Mouse (Mus musculus) olfactory bulb, adult 2 months (tissue): ENCODE results near the gene Vmn2r19.
"Not testable (repeated sequence)": the region's sequence is repeated elsewhere in the genome, so short reads cannot be mapped to it uniquely, and the experiment has no call there.

Source experiments
- CTCF ChIP-seq: fragments of 200-500 bp; IDR thresholded peaks from 2 replicates; pipeline ENCODE4 v1.5.1; 2012; ENCODE audit warnings: low read depth, mild to moderate bottlenecking, low read length, moderate library complexity; ENCODE audit not compliant: insufficient read depth
- POLR2A ChIP-seq: fragments of 200-500 bp; IDR thresholded peaks from 2 replicates; pipeline ENCODE4 v1.6.1; 2012; ENCODE audit warnings: mild to moderate bottlenecking, low read depth, low read length, moderate library complexity; ENCODE audit not compliant: insufficient read depth

GRCm38 (mm10) chr6:123306315-123306714, 1.8 kb upstream of the Vmn2r19 start:
- not testable (repeated sequence) for TF ChIP-seq CTCF, POLR2A
